Mouse (Mus musculus) thymus, adult 2 months (tissue): ENCODE measurements around the gene Msi2.

ENCODE experiments used
- CTCF ChIP-seq: fragments of 200-500 bp; IDR thresholded peaks from 2 replicates; pipeline ENCODE4 v1.5.1; 2012; ENCODE audit warnings: mild to moderate bottlenecking, control low read depth, low read length, moderate library complexity, borderline replicate concordance; ENCODE audit not compliant: control insufficient read depth, poor library complexity, insufficient read depth; ENCODE audit errors: extremely low read depth
- POLR2A ChIP-seq: fragments of 200-500 bp; IDR thresholded peaks from 2 replicates; pipeline ENCODE4 v1.6.1; 2012; ENCODE audit warnings: mild to moderate bottlenecking, low read length, control low read depth, moderate library complexity; ENCODE audit not compliant: control insufficient read depth, poor library complexity, insufficient read depth; ENCODE audit errors: extremely low read depth

DNA sequence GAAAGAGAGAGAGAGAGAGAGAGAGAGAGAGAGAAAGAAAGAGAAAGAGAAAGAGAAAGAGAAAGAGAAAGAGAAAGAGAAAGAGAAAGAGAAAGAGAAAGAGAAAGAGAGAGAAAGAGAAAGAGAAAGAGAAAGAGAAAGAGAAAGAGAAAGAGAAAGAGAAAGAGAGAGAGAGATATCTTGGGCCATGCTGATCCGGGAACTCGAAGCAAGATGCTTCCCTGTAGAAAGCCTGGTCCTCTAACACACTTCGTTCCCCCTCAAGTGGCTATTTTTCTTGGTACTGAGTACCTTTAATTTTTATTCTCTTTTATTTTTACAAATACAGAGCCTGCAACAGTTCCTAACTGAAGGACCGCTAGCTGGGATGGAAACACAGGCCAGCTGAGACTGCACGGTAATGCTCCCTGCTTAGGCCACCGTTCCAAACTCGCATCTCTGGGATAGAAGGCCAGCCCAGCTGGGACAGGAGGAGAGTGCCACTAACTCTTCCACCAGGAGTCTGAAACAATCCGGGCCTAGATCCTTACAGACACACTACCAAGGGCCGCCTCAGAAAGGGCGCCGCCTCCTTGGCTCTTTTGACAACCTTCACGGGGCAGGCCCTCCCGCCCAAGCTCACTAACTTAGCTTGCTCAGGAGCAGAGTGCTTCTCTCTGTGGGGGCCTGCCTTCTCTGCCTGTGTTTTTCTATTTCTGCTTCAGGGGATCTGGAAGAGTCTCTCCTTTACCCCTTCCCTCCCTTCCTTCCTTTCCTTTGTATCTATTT lies 25.1 kb downstream of the Msi2 start:
- no peak for TF ChIP-seq CTCF
- no peak for TF ChIP-seq POLR2A
